Mouse (Mus musculus) frontal cortex, postnatal 36 days (tissue): Measurements from ENCODE around the gene Tmcc3.

Experiments used
- DNase-seq, 2 experiments: peaks; one replicate each; pipeline ENCODE4 v3.0.0; 2022; ENCODE audit warnings: low spot score in 2 of 2

Tmcc3 gene

DNA sequence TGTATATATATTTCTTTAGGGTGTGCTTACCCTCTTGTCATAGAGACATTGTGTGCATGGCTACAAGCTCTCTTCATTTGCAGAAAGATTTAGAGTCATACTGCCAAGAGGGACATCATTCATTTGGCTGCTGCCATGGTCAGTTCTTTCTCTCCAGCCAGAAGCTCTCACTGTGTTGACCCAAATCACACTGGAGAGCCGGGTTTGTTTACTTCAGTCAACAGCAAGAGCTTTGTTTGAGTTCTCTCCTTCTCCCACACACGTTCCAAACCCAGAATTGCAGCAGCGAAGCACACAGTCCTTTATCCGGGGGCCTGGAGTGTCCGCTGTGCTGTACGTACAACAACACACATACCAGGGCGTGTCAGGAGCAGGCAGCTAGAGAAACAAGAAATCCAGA is 154.6 kb downstream of the Tmcc3 start:
- peak in 1 of 2 experiments; percentile 34 for DNase-seq

DNA sequence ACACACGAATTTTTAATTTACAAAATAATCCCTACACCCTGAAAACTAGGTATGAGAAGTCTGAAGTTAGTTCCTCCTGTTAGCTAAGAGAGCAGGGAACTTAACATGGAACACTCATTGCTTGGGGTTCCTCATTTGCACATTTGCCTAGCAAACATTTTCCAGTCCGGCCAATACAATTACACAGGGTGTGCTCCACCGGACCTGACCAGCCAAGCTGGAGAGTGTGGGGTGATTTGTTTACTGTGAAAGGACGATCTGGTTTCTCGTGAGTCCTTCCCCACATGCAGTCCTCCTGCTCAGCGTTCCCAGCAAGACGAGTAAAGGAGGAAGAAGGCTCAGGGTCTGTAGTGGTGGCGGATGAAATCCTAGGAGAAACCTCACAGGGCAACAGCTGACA is 159.7 kb downstream of the Tmcc3 start:
- no peak for DNase-seq

- DNase-seq: no peak
Observed at GRCm38 (mm10) chr10:94473501-94473900, 161.8 kb downstream of the Tmcc3 start.

DNA sequence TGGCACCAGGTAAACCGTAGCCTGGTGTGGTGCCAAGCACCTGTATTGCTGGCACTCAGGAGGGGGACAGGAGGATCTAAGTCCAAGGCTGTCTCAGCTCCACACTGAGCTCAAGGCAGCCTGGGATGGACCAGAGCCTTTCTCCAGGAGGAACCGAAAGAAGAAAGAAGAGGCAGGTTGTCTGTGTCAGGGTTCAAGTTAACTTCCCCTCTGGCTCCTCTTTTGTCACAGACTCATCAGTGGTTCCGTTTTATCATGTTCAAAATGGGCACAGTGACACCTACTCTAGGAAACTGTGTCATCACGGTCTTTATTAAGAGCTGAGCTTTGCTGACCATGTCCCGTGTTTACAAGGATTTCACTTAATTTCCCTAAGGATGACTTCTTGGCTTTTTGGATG is 162.4 kb downstream of the Tmcc3 start:
- no peak for DNase-seq

DNA sequence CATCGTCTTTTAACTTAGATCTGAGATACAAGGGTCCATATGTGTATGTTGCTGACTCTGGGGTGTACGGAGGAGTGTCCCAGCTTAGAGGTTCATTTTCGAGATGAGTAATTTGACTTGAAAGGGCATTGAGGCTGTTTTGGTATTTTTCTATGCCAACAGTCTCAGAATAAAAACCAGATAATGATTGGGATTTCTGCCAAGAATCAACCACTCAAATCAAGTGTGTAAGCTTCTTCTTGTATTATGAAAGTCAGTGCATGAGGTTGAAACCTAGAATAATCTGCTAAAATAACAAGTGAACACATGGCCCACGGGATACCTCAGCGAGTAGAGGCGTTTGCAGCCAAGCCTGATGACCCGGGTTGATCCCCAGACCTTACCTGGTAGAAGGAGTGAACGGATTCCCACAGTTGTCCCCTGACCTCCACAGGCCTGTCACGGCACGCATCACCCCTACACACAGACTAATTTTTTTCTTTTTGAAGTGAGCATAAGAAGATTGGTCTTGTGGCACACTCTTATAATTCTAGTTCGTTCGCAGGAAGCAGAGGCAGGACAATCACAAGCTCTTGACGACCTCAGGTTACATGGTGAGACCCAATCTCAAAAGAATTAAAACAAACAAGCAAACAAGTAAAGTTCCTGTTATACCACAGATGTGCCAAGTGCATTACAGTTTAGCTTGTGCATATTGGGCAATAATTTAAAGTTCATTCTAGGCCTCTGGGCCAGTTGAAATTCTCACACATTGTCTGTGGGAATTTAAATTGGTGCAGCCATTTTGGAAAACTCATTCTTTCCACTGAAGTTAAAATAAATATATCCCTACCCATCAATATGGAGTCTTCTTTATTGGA is 165.8 kb downstream of the Tmcc3 start:
- no peak for DNase-seq

DNA sequence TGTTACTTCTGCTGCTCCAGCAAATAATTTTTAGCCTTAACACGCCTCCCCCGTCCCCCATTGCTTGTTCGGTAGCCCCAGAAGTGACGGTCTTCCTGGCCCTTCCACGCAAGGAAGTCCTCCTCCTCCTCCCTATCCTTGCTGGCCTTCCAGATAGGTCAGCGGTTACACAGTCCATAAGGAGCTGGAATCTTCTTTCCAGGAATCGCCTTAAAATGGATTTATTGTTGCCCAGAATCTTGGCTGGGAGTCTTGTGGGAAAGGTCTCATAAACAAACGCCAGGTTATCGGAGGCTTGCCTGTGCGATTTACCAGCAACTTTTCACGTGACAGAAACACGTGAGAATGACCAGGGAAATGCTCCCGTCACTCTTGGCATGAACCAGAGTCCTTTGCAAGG is 167.9 kb downstream of the Tmcc3 start:
- DNase-seq: no peak

- peak; percentile 53 to 67 for DNase-seq
Observed at GRCm38 (mm10) chr10:94480380-94481101, 168.8 kb downstream of the Tmcc3 start.

DNA sequence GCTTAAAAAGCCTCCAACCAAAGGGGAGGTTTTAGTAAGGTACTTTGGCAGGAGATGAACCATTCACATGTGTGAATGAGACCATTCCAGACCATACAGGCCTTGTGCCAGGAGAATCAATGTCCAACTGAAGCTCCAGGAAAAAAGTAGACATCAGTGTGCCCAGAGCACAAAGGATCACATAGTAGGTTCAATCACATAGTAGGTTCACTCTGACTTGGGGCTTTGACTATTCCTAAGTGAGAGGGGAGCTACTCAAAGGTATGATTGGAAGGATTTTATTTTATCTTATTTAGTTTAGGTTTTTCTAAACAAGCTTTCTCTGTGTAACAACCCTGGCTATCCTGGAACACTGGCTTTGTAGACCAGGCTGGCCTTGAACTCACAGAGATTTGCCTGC is 169.9 kb downstream of the Tmcc3 start:
- no peak for DNase-seq

DNA sequence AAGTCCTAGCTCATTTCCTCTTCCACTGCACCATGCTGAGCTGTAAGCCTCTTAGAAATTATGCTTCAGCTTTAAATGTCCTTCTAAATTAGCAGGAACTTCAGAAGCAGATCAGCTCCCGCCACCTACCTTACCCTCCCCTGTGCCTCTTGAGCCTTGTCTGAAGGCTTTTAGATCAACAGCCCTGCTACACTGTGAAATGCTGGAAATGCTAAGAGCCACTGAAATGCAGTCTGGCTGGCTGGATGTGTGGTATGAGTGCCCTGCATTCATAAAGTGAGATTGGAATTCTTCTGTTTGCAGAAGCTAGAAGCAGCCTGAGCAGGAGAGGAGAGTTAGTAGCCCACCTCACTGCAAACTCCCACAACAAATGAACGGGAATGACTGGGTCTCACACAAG is 174.4 kb downstream of the Tmcc3 start:
- DNase-seq: no peak

- DNase-seq: no peak
Observed at GRCm38 (mm10) chr10:94489509-94489908, 177.8 kb downstream of the Tmcc3 start.

DNA sequence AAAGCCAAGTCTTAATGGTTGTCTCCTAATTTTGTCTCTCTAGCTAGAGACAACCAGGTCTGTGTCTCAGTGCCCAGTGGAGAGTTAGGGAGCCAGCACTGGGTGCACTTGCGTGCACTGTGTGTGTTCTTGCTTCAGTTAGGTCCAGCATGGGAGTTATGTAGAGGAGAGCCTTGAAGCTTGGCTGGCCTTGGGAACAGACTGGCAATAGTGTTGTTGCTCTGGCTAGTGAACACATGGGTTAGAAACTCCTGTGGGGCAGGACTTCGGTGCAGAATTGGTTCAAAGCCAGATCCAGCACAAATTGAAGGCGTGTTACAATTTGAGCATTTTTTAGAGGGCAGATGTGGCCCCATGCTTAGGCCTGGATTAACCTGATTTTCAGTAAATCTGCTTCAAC is 179.3 kb downstream of the Tmcc3 start:
- no peak for DNase-seq

DNA sequence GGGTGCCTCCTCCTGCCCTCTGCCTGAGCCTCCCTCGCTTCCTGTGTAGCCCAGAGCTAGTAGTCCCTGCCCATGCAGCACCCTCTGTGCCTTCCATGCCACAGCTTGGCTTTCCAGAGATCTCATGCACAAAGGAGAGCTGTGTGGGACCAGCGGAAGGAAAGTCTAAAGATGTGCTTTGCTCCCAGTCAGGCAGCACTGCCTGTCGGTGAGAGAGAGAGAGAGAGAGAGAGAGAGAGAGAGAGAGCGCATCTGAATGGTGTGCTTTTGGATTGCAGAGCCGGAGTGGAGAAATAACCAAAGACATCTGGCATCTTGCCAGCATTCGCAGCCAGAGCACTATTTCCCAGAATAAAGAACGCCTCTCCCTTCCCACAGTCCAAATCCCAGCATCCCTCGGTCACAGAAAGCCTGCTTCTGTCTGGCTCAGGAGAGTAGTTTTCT is 182.7 kb downstream of the Tmcc3 start:
- DNase-seq: peak; percentile 42 to 52

GRCm38 (mm10) chr10:94495496-94496235 is 183.9 kb downstream of the Tmcc3 start:
- no peak for DNase-seq

- no peak for DNase-seq
Observed at GRCm38 (mm10) chr10:94496826-94497440, 185.2 kb downstream of the Tmcc3 start.

DNA sequence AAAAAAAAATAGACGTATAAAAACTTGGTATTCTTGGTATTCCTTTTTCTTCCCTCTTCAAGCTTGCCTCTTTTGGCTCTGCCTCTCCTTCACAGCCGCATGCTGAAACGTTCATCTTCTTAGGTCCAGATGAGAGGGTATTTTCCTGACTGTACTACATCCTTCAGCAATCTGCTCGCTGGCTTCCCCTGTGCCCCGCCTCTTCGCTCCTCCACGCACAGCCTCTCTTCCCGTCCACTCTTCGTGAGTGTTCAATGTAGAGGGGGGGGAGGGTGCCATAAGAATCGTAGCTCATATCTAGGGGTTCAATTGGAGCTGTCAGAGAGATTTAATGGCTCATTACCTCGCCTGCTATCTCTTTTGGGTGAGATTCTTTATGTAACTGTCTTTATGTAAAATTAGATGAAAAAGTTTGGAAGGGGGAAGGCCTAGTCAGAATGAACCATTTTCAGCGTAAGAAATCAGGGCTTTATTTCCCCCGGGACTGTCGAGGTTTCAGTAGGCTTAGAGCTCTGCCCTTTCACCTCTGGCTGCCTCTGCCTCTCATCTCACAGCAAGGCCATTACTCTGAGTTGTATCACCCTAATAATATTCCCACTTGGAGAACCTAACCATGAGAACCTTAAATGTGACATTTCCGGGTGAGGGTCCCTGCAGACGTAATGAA is 188.6 kb downstream of the Tmcc3 start:
- DNase-seq: no peak

DNA sequence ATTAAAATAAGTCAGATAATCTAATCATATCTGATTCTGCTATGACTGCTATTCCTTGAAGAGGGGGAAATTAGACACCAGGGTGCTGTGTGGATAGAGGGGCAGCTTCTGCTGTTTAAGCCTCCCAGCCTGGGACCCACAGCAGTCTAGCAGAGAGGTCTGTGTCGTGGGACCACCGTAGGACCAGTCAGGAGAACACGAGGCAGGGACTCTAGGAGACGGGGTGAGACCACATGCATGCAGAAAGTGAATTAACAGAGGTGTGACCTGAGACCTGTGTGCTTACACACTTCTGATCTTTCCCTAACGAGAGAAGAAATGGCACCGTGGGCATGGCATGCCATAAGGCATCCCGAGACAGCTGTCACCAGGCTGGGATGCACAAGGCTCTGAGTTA is 189.1 kb downstream of the Tmcc3 start:
- no peak for DNase-seq

DNA sequence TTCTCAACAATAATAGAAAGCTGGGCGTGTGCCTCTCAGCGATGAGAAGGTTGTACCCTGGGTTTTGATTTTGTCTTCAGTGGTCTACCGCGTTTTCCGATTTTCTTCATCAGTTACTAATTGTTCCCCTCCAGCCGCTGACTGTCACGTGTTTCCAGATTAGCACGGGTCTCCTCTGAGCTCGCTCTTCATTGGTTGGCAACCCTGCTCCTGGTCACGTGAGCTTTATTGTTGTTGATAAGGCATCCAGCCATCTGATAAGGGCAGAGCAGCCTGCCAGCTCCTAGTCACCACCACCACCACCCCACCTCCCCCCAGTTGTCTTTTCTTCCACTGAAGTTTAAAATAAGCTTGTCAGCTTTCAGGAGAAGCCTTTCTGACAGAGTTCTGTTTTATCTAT is 190.0 kb downstream of the Tmcc3 start:
- no peak for DNase-seq

DNA sequence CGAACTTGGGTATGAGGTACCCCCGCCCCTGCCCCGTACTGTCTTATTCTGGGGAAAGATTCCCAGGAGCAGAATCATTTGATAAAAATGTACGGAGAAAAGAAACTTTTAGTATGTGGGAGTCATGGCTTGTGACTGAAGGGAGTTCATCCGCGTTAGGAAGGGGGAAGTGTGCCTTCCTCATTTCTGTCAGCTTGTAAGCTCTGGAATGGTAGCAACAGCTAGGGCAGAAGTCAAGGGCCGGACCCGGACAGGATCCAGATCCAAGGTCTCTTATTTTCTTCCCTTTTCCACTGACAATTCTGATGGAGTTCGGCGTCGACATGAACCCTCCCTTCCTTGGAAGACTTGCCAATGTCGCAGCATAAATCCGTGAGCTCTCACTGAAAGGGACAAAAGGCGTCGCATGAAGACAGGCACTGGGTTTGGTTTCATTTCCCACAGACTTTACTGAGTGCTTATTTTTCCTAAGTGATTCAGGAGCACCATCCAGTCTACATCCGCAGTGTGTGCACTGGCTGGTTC is 193.6 kb downstream of the Tmcc3 start:
- DNase-seq: no peak

DNA sequence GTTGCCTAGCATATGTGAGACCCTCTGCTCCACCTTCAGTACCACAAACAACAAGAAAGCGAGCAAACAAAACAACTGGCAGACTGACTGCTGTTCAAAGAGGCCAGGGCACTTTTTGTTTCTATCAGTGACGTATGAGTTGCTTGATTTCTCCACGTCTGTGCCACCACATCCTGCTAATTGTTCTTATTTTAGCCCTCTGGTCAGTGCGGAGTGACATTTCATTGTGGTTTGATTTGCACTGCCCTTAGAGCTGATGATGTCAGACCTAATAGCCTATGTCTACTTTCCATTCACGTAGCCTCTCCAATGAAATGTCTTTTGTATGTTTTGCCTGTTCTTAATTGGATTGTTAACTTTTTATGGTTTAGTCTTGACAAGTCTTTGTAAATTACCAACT is 197.1 kb downstream of the Tmcc3 start:
- no peak for DNase-seq

- no peak for DNase-seq
Observed at GRCm38 (mm10) chr10:94512771-94513170, 201.0 kb downstream of the Tmcc3 start.

DNA sequence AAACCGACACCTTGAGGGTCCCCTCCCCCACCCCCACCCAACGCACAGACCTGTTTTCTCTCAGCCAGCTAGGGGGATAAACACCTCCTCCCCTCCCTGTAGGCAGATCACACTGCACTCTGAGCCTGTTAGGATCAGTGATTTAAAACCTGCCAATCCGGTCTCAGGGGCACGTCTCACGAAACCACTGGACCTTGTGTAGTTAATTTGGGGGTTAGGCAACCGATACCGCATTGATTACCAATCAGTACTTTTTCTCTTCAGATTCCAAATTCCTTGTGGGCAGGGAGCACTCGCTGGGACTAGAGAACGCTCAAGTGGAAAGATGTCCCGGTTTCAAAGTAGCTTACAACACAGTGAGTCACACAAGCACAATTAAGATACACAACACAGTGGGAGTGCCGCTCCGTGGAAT is 202.3 kb downstream of the Tmcc3 start:
- DNase-seq: no peak
